Mouse (Mus musculus): ENCODE measurements around the gene Rnf187.

Gene Rnf187

GRCm38 (mm10) chr11:58947306-58947705 lies 8.6 kb upstream of the Rnf187 start:
- no peak for DNase-seq (ENCODE audit: low spot score)

GRCm38 (mm10) chr11:58944136-58944535 lies 5.4 kb upstream of the Rnf187 start:
- no peak for DNase-seq (ENCODE audit: low spot score)

GRCm38 (mm10) chr11:58939088-58939439 lies 348 bp upstream of the Rnf187 start:
- no peak for DNase-seq (ENCODE audit: low spot score)

GRCm38 (mm10) chr11:58937909-58938308 lies 807 bp downstream of the Rnf187 start:
- DNase-seq (ENCODE audit: low spot score) = no peak

GRCm38 (mm10) chr11:58931576-58931975 lies 7.1 kb downstream of the Rnf187 start:
- no peak for DNase-seq (ENCODE audit: low spot score)

- DNase-seq (ENCODE audit: low spot score) = no peak
Measured at GRCm38 (mm10) chr11:58930254-58930653, 8.5 kb downstream of the Rnf187 start.

- no peak for DNase-seq (ENCODE audit: low spot score)
Measured at GRCm38 (mm10) chr11:58929641-58930040, 9.1 kb downstream of the Rnf187 start.

GRCm38 (mm10) chr11:58929055-58929454 lies 9.7 kb downstream of the Rnf187 start:
- no peak for DNase-seq (ENCODE audit: low spot score)

GRCm38 (mm10) chr11:58927790-58928651 lies 10.7 kb downstream of the Rnf187 start:
- DNase-seq (ENCODE audit: low spot score) = no peak

- no peak for DNase-seq (ENCODE audit: low spot score)
Measured at GRCm38 (mm10) chr11:58927053-58927452, 11.7 kb downstream of the Rnf187 start.

- no peak for DNase-seq (ENCODE audit: low spot score)
Measured at GRCm38 (mm10) chr11:58926651-58927050, 12.1 kb downstream of the Rnf187 start.

GRCm38 (mm10) chr11:58922420-58922819 lies 16.3 kb downstream of the Rnf187 start:
- no peak for DNase-seq (ENCODE audit: low spot score)

- DNase-seq (ENCODE audit: low spot score) = no peak
Measured at GRCm38 (mm10) chr11:58918759-58919158, 20.0 kb downstream of the Rnf187 start.

- DNase-seq (ENCODE audit: low spot score) = no peak
Measured at GRCm38 (mm10) chr11:58917745-58918366, 20.9 kb downstream of the Rnf187 start, which contains the start of gene Btnl10. Gene Btnl10 (plus strand): TSS chr11:58917908.

- DNase-seq (ENCODE audit: low spot score) = no peak
Measured at GRCm38 (mm10) chr11:58916879-58917744, 21.6 kb downstream of the Rnf187 start.

- DNase-seq (ENCODE audit: low spot score) = no peak
Measured at GRCm38 (mm10) chr11:58914461-58915028, 24.2 kb downstream of the Rnf187 start.

- DNase-seq (ENCODE audit: low spot score) = no peak
Measured at GRCm38 (mm10) chr11:58913776-58914175, 24.9 kb downstream of the Rnf187 start.

- DNase-seq (ENCODE audit: low spot score) = no peak
Measured at GRCm38 (mm10) chr11:58904838-58905237, 33.9 kb downstream of the Rnf187 start.

GRCm38 (mm10) chr11:58904410-58904718 lies 34.4 kb downstream of the Rnf187 start:
- DNase-seq (ENCODE audit: low spot score) = no peak

- peak; percentile 89 for DNase-seq (ENCODE audit: low spot score)
Measured at GRCm38 (mm10) chr11:58903511-58904409, 35.0 kb downstream of the Rnf187 start, which contains the start of gene Zfp39. Gene Zfp39 (minus strand): TSS chr11:58904225.

- no peak for DNase-seq (ENCODE audit: low spot score)
Measured at GRCm38 (mm10) chr11:58901080-58901479, 37.6 kb downstream of the Rnf187 start.
